15 mouse cellular contexts compared by ENCODE assay signal in the genomic region with DNA sequence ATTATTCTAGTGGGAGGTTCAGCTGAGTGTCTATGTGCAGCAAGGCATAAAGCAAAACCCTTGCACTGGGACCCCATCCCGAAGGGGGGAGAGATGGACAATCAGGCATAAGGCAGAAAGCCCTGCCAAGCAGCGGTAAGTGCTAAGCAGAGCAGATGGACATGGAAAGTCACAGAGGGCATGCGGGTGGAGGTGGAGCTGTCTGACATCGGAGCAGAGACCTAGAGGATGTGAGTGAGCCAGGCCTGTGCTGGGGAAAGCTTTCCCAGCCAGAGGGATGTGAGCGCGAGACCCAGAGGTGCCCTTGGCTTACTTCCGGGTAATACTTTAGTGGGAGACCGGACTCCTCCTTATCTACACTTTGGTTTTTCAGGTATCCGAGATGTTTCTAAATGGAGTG.
"Had no signal": no experiment of that assay in that cellular context is flagged by ENCODE, and none has a peak within 500 bp of the region (broad histone marks: within the 10 kb centered on the region; RNA-seq: fewer than 3 reads in every experiment).

No protein-coding gene starts in this region.

- DNase-seq: liver; liver, embryonic 13.5 days; liver, postnatal 0 days; lung, postnatal 14 days; right cerebral cortex, adult 18-20 months; right cerebral cortex, postnatal 25 days; thymus, postnatal 4 days had no signal

- H3K9me3 ChIP-seq: liver, embryonic 13.5 days; lung, embryonic 15.5 days had no signal

- H3K9ac ChIP-seq: limb, embryonic 12.5 days; liver, embryonic 13.5 days; liver, postnatal 0 days; lung, embryonic 15.5 days had no signal

- ATAC-seq: liver, postnatal 0 days; midbrain, embryonic 16.5 days had no signal

- H3K4me2 ChIP-seq: limb, embryonic 12.5 days; liver, embryonic 13.5 days; lung, embryonic 15.5 days; midbrain, embryonic 11.5 days had no signal

- H3K27me3 ChIP-seq: limb, embryonic 12.5 days; liver, embryonic 13.5 days; lung, embryonic 15.5 days; megakaryocyte, embryonic 14.5 days had no signal

- H3K4me3 ChIP-seq: left cerebral cortex, adult 2 months; limb, embryonic 12.5 days; liver, embryonic 13.5 days; lung, embryonic 15.5 days; megakaryocyte, embryonic 14.5 days had no signal

- H3K27ac ChIP-seq: left cerebral cortex, adult 2 months; limb, embryonic 12.5 days; liver, embryonic 13.5 days; lung, embryonic 15.5 days; macrophage; stomach, postnatal 0 days had no signal

- H3K4me1 ChIP-seq: limb, embryonic 12.5 days; liver, embryonic 13.5 days; lung, embryonic 15.5 days; megakaryocyte, embryonic 14.5 days had no signal
